Mouse (Mus musculus) MEL (cell line): ENCODE data around the gene Ttc3. TPM values are rescaled to one million over a fixed set of nuclear protein-coding genes. Genes with fewer than 3 reads are reported as not detected.

ENCODE experiments used
- DNase-seq: peaks from one replicate; pipeline ENCODE4 v3.0.0; 2011; ENCODE audit warnings: low read depth, low spot score
- H3K27ac ChIP-seq: 2 replicates; pipeline ENCODE4 v1.5.1; 2012; ENCODE audit warnings: low read depth, mild to moderate bottlenecking, control low read depth, low read length, moderate library complexity; ENCODE audit not compliant: control insufficient read depth
- H3K27me3 ChIP-seq, 2 experiments: fragments of 150-350 bp in 1 of 2; sonication (generic) in 1 of 2; 2 replicates each; pipeline ENCODE4 v1.6.1; 2012; ENCODE audit warnings: low read length in 2 of 2, mild to moderate bottlenecking in 2 of 2, improper control_type of control experiment in 1 of 2, moderate library complexity in 1 of 2; ENCODE audit not compliant: insufficient read depth in 2 of 2, control insufficient read depth in 1 of 2
- H3K36me3 ChIP-seq, 2 experiments: 2 replicates each; pipeline ENCODE4 v1.6.1; 2012 to 2014; ENCODE audit warnings: low read length in 2 of 2, improper control_type of control experiment in 1 of 2, inconsistent platforms in 1 of 2, mild to moderate bottlenecking in 1 of 2; ENCODE audit not compliant: insufficient read depth in 2 of 2, control insufficient read depth in 1 of 2
- H3K4me1 ChIP-seq, 2 experiments: fragments of 150-350 bp in 1 of 2; sonication (generic) in 1 of 2; 2 replicates each; pipeline ENCODE4 v1.6.1; 2012; ENCODE audit warnings: low read length in 2 of 2, improper control_type of control experiment in 1 of 2, mild to moderate bottlenecking in 1 of 2; ENCODE audit not compliant: insufficient read depth in 2 of 2, control insufficient read depth in 1 of 2
- H3K4me3 ChIP-seq, 2 experiments: fragments of 150-350 bp in 1 of 2; sonication (generic) in 1 of 2; 2 replicates each; pipeline ENCODE4 v1.5.1; 2012; ENCODE audit warnings: low read depth in 2 of 2, low read length in 2 of 2, mild to moderate bottlenecking in 2 of 2, moderate library complexity in 2 of 2, control low read depth in 1 of 2, improper control_type of control experiment in 1 of 2; ENCODE audit not compliant: control insufficient read depth in 1 of 2, insufficient read depth in 1 of 2
- H3K79me2 ChIP-seq: 2 replicates; pipeline ENCODE4 v1.6.1; 2012; ENCODE audit warnings: mild to moderate bottlenecking, low read length, moderate library complexity; ENCODE audit not compliant: control insufficient read depth, poor library complexity, insufficient read depth
- H3K9ac ChIP-seq: 2 replicates; pipeline ENCODE4 v1.6.1; 2012; ENCODE audit warnings: low read depth, mild to moderate bottlenecking, control low read depth, low read length, moderate library complexity; ENCODE audit not compliant: control insufficient read depth, poor library complexity, severe bottlenecking
- H3K9me3 ChIP-seq: fragments of 150-350 bp; sonication (generic); replicated peaks from 2 replicates; pipeline ENCODE4 v1.6.1; 2012; ENCODE audit warnings: mild to moderate bottlenecking, low read length, improper control_type of control experiment, moderate library complexity; ENCODE audit not compliant: insufficient read depth
- CHD1 ChIP-seq: IDR thresholded peaks from 2 replicates; pipeline ENCODE4 v1.6.1; 2012; ENCODE audit warnings: low read depth, mild to moderate bottlenecking, inconsistent platforms, low read length, improper control_type of control experiment
- E2F4 ChIP-seq: IDR thresholded peaks from 2 replicates; pipeline ENCODE4 v1.6.1; 2011; ENCODE audit warnings: low read depth, low read length, improper control_type of control experiment, borderline replicate concordance
- ELF1 ChIP-seq: IDR thresholded peaks from 2 replicates; pipeline ENCODE4 v1.6.1; 2014; ENCODE audit warnings: low read depth, mild to moderate bottlenecking, inconsistent platforms, low read length, improper control_type of control experiment, moderate library complexity
- EP300 ChIP-seq, 2 experiments: IDR thresholded peaks; 2 replicates each; pipeline ENCODE4 v1.6.1; 2011; ENCODE audit warnings: improper control_type of control experiment in 2 of 2, low read length in 2 of 2, low read depth in 1 of 2, mild to moderate bottlenecking in 1 of 2
- ETS1 ChIP-seq: IDR thresholded peaks from 2 replicates; pipeline ENCODE4 v1.6.1; 2012; ENCODE audit warnings: low read depth, mild to moderate bottlenecking, inconsistent platforms, low read length, improper control_type of control experiment, moderate library complexity
- GATA1 ChIP-seq: IDR thresholded peaks from 2 replicates; pipeline ENCODE4 v1.6.1; 2011; ENCODE audit warnings: low read depth, low read length, improper control_type of control experiment
- HCFC1 ChIP-seq: IDR thresholded peaks from 2 replicates; pipeline ENCODE4 v1.6.1; 2012; ENCODE audit warnings: low read depth, mild to moderate bottlenecking, inconsistent platforms, low read length, improper control_type of control experiment, moderate library complexity
- JUND ChIP-seq: IDR thresholded peaks from 2 replicates; pipeline ENCODE4 v1.6.1; 2011; ENCODE audit warnings: low read depth, mild to moderate bottlenecking, improper control_type of control experiment, low read length
- MAX ChIP-seq: IDR thresholded peaks from 2 replicates; pipeline ENCODE4 v1.6.1; 2011; ENCODE audit warnings: low read length, improper control_type of control experiment
- MAZ ChIP-seq: IDR thresholded peaks from 2 replicates; pipeline ENCODE4 v1.6.1; 2012; ENCODE audit warnings: low read depth, mild to moderate bottlenecking, inconsistent platforms, low read length, improper control_type of control experiment
- MXI1 ChIP-seq: IDR thresholded peaks from 2 replicates; pipeline ENCODE4 v1.6.1; 2011; ENCODE audit warnings: mild to moderate bottlenecking, low read depth, low read length, improper control_type of control experiment
- MYC ChIP-seq: IDR thresholded peaks from 2 replicates; pipeline ENCODE4 v1.6.1; 2011; ENCODE audit warnings: low read depth, mild to moderate bottlenecking, low read length, improper control_type of control experiment, moderate library complexity
- NRF1 ChIP-seq: IDR thresholded peaks from 2 replicates; pipeline ENCODE4 v1.6.1; 2014; ENCODE audit warnings: low read depth, mild to moderate bottlenecking, inconsistent platforms, low read length, improper control_type of control experiment, moderate library complexity; ENCODE audit not compliant: poor library complexity, insufficient read depth, severe bottlenecking
- POLR2A ChIP-seq, 2 experiments: IDR thresholded peaks; 2 replicates each; pipeline ENCODE4 v1.6.1; 2011 to 2012; ENCODE audit warnings: low read length in 2 of 2, mild to moderate bottlenecking in 2 of 2, control low read depth in 1 of 2, improper control_type of control experiment in 1 of 2, low read depth in 1 of 2, moderate library complexity in 1 of 2; ENCODE audit not compliant: control insufficient read depth in 1 of 2, insufficient read depth in 1 of 2, poor library complexity in 1 of 2
- RAD21 ChIP-seq: IDR thresholded peaks from 2 replicates; pipeline ENCODE4 v1.6.1; 2011; ENCODE audit warnings: mild to moderate bottlenecking, low read depth, low read length, improper control_type of control experiment
- SIN3A ChIP-seq: IDR thresholded peaks from 2 replicates; pipeline ENCODE4 v1.6.1; 2012; ENCODE audit warnings: low read length, improper control_type of control experiment, inconsistent platforms
- TBP ChIP-seq: IDR thresholded peaks from 2 replicates; pipeline ENCODE4 v1.8.0; 2011; ENCODE audit warnings: low read depth, low read length, improper control_type of control experiment
- TCF12 ChIP-seq: IDR thresholded peaks from 2 replicates; pipeline ENCODE4 v1.6.1; 2014; ENCODE audit warnings: low read depth, mild to moderate bottlenecking, inconsistent platforms, low read length, improper control_type of control experiment, moderate library complexity
- UBTF ChIP-seq: IDR thresholded peaks from 2 replicates; pipeline ENCODE4 v1.6.1; 2012; ENCODE audit warnings: low read depth, mild to moderate bottlenecking, inconsistent platforms, low read length, improper control_type of control experiment, moderate library complexity, borderline replicate concordance; ENCODE audit not compliant: insufficient read depth
- USF2 ChIP-seq, 2 experiments: IDR thresholded peaks; 2 replicates each; pipeline ENCODE4 v1.6.1; 2011 to 2012; ENCODE audit warnings: improper control_type of control experiment in 2 of 2, low read length in 2 of 2, borderline replicate concordance in 1 of 2, inconsistent platforms in 1 of 2, low read depth in 1 of 2, mild to moderate bottlenecking in 1 of 2; ENCODE audit not compliant: insufficient read depth in 1 of 2
- polyA plus RNA-seq, 2 experiments: library from polyadenylated mRNA; stranded (reverse) in 1 of 2; unstranded in 1 of 2; fragments of >175 nt in 1 of 2; fragments of >200 nt in 1 of 2; gene quantifications; 2 replicates each; pipeline versions ENCODE4 v1.2.1 to v1.2.4; 2012; ENCODE audit warnings: low replicate concordance in 2 of 2, low read depth in 1 of 2; ENCODE audit not compliant: insufficient read length in 2 of 2, insufficient read depth in 1 of 2, missing spikeins in 1 of 2
- total RNA-seq: library from RNA; depleted of rRNA; stranded (reverse); fragments of 300-350 nt; gene quantifications from 2 replicates; pipeline ENCODE4 v1.2.3, GENCODE M21; 2012

The Ttc3 gene
- total and polyA plus RNA-seq, 3 experiments = 46.4 to 352 (median 47.5) TPM

DNA sequence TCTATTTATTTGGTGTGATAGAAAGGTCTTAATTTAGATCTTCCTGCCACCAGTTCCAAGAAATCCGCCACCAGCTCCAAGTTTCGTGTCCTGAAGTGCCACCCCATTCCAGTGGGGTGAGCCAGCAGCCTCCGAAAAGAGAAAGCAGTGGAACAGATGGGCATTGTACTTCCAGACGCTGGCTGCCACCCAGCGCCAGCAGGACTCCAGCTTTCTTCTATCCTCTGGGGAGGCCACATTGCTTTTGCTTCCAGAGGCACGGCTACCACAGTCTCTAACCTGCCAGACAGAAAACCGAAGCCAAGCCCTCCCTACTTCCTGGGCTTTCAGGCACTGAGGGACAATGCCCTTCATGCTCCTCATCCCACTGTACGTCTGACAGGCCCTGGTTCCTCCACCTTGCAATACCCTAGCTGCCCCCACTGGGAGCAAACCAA, 102.1 kb downstream of the Ttc3 start:
- Histone ChIP-seq H3K36me3 (peaks cover 0 to 3% of the 10 kb centered on the region in 2 experiments; a peak in 1 of 4 replicates), H3K4me3 (no peak overlapping the region), H3K9ac (no peak overlapping the region), H3K27ac (no peak overlapping the region), H3K27me3 (no peaks in the 10 kb centered on the region), H3K9me3 (no peaks in the 10 kb centered on the region), H3K4me1 (no peaks in the 10 kb centered on the region), H3K79me2 (no peaks in the 10 kb centered on the region)
- DNase-seq = no peak
- TF ChIP-seq UBTF = no peak

GRCm38 (mm10) chr16:94473086-94473822, 102.8 kb downstream of the Ttc3 start:
- no peaks in the 10 kb centered on the region for H3K4me1 ChIP-seq
- H3K27me3 ChIP-seq = no peaks in the 10 kb centered on the region
- no peak for DNase-seq
- H3K27ac ChIP-seq = no peak overlapping the region
- TF ChIP-seq MXI1 = no peak
- no peak for TF ChIP-seq TCF12
- no peak for TF ChIP-seq JUND
- TF ChIP-seq USF2 (IDR thresholded peaks at IDR 0.05; ENCODE audit: borderline replicate concordance in 1 of 2, insufficient read depth in 1 of 2, low read depth in 1 of 2, low read length in 2 of 2) = no peak
- no peak for TF ChIP-seq POLR2A (IDR thresholded peaks at IDR 0.05; ENCODE audit: control insufficient read depth in 1 of 2, insufficient read depth in 1 of 2, low read depth in 1 of 2, low read length in 2 of 2, poor library complexity in 1 of 2)
- no peak for TF ChIP-seq RAD21
- no peaks in the 10 kb centered on the region for H3K9me3 ChIP-seq
- H3K4me3 ChIP-seq = no peak overlapping the region
- no peaks in the 10 kb centered on the region for H3K79me2 ChIP-seq
- H3K9ac ChIP-seq = no peak overlapping the region
- H3K36me3 ChIP-seq = no peaks in the 10 kb centered on the region

DNA sequence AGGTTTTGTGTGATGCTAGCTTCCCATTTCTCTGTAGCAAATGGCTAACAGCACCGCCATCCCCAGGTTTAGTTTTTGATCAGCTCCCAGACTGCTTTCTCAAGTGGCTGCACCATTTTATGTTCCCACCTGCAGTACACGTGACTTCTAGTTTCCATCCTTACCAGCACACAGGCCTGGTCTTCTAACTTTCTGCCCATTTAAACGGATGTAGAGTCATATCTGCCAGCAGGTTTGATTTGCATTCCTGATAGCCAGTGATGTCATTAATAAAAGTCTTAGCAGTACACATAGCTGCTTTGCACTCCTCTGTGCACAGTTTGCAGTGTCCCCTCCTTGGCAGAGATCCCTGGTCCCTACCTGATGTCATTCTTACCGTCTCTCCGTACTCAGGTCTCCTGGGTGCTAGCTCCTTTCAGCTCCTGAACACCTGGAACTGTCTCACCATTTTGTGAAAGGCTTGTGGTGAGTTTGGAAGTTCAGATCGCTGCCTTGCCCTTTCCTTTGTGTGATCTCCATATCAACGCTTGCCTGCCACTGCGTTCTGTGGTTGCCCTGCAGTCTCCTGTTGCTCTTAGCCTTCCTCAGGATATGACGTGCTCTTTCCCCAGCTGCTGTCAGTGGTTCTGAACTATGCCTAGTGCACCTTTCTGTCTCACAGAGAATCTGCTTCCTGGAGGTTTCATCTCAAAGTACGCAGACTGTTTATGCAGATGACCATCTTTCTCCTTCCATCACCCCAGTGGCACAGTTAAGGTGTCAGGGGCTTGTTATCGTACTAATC, 114.5 kb downstream of the Ttc3 start:
- H3K4me3 ChIP-seq = no peak overlapping the region
- no peaks in the 10 kb centered on the region for H3K9me3 ChIP-seq
- H3K27ac ChIP-seq = no peak overlapping the region
- no peaks in the 10 kb centered on the region; a peak in 2 of 4 replicates for H3K27me3 ChIP-seq
- no peaks in the 10 kb centered on the region for H3K79me2 ChIP-seq
- H3K9ac ChIP-seq = no peak overlapping the region
- H3K4me1 ChIP-seq = no peaks in the 10 kb centered on the region; a peak in 1 of 4 replicates
- no peaks in the 10 kb centered on the region for H3K36me3 ChIP-seq
- no peak for TF ChIP-seq NRF1
- TF ChIP-seq ETS1 = no peak
- TF ChIP-seq MAZ = no peak
- TF ChIP-seq JUND = no peak
- no peak for TF ChIP-seq MYC
- no peak for TF ChIP-seq POLR2A (IDR thresholded peaks at IDR 0.05; ENCODE audit: control insufficient read depth in 1 of 2, insufficient read depth in 1 of 2, low read depth in 1 of 2, low read length in 2 of 2, poor library complexity in 1 of 2)
- TF ChIP-seq MAX = no peak
- no peak for TF ChIP-seq EP300 (IDR thresholded peaks at IDR 0.05; ENCODE audit: low read depth in 1 of 2, low read length in 2 of 2)
- no peak for TF ChIP-seq SIN3A
- TF ChIP-seq TBP = no peak
- no peak for TF ChIP-seq CHD1
- no peak for TF ChIP-seq MXI1
- no peak for TF ChIP-seq HCFC1
- TF ChIP-seq ELF1 = no peak
- TF ChIP-seq E2F4 = no peak
- TF ChIP-seq GATA1 = no peak
- no peak for DNase-seq
